Mouse (Mus musculus): ENCODE results near the gene Brwd1. TPM values are rescaled to one million over a fixed set of nuclear protein-coding genes. Genes with fewer than 3 reads are reported as not detected.
"Not testable (repeated sequence)": the region's sequence is repeated elsewhere in the genome, so short reads cannot be mapped to it uniquely, and the experiment has no call there.

The Brwd1 gene
- total and polyA plus RNA-seq, 3 experiments, result 4.3 to 8.1 (median 4.4) TPM

GRCm38 (mm10) chr16:95999291-95999690, 83.0 kb downstream of the Brwd1 start:
- no peak overlapping the region for H3K9ac ChIP-seq (ENCODE audit: insufficient read depth, low read depth)
- dilution Hi-C loops (cut with MboI; ENCODE audit: extremely low pct_ligation_motif_present, extremely low pct_unique_long_range_greater_than_20kb, low sequenced_read_pairs) (no loop called here), in situ Hi-C loops (cut with MboI; ENCODE audit: low pct_ligation_motif_present, low pct_unique_long_range_greater_than_20kb, low sequenced_read_pairs) (no loop called here)
- peaks cover 0 to 5% of the 10 kb centered on the region in 2 experiments for H3K36me3 ChIP-seq (replicated peaks in 1 of 2; ENCODE audit: control insufficient read depth in 1 of 2, insufficient read depth in 1 of 2, low read length in 1 of 2)
- H3K27ac ChIP-seq (ENCODE audit: insufficient read depth, low read depth), result no peak overlapping the region
- H3K9me3 ChIP-seq (replicated peaks; ENCODE audit: low read length), result no peaks in the 10 kb centered on the region
- TF ChIP-seq BHLHE40 (IDR thresholded peaks at IDR 0.05; ENCODE audit: low read depth, low read length) (peak; percentile 72), MYC (IDR thresholded peaks at IDR 0.05; ENCODE audit: low read depth, low read length) (no peak)
- peak; percentile 9 for DNase-seq (ENCODE audit: extremely low read depth)
- peaks cover 0 to 5% of the 10 kb centered on the region in 2 experiments; a peak in 3 of 4 replicates for H3K4me1 ChIP-seq (ENCODE audit: control insufficient read depth in 1 of 2, insufficient read depth in 2 of 2)
- H3K79me2 ChIP-seq (replicated peaks; ENCODE audit: control insufficient read depth, extremely low read depth, insufficient read depth, poor library complexity, severe bottlenecking), result no peaks in the 10 kb centered on the region
- H3K4me3 ChIP-seq (replicated peaks in 1 of 3; ENCODE audit: low read depth in 2 of 3, low read length in 2 of 3, poor library complexity in 1 of 3), result no peak overlapping the region
- H3K27me3 ChIP-seq (replicated peaks), result peaks cover 2% of the 10 kb centered on the region
- H3K4me2 ChIP-seq (ENCODE audit: insufficient read depth, low read depth, poor library complexity, severe bottlenecking), result no peak overlapping the region

- Histone ChIP-seq H3K4me3 (replicated peaks in 1 of 3; ENCODE audit: low read depth in 2 of 3, low read length in 2 of 3, poor library complexity in 1 of 3) (no peak overlapping the region), H3K27me3 (replicated peaks) (no peaks in the 10 kb centered on the region), H3K9ac (ENCODE audit: insufficient read depth, low read depth) (no peak overlapping the region), H3K4me1 (ENCODE audit: control insufficient read depth in 1 of 2, insufficient read depth in 2 of 2) (peaks cover 0 to 13% of the 10 kb centered on the region in 2 experiments; a peak in 3 of 4 replicates), H3K9me3 (replicated peaks; ENCODE audit: low read length) (no peaks in the 10 kb centered on the region), H3K36me3 (replicated peaks in 1 of 2; ENCODE audit: control insufficient read depth in 1 of 2, insufficient read depth in 1 of 2, low read length in 1 of 2) (peaks cover 0 to 14% of the 10 kb centered on the region in 2 experiments), H3K79me2 (replicated peaks; ENCODE audit: control insufficient read depth, extremely low read depth, insufficient read depth, poor library complexity, severe bottlenecking) (peaks cover 2% of the 10 kb centered on the region; the same call in 1 of the 2 replicates), H3K4me2 (ENCODE audit: insufficient read depth, low read depth, poor library complexity, severe bottlenecking) (no peak overlapping the region), H3K27ac (ENCODE audit: insufficient read depth, low read depth) (no peak overlapping the region)
- TF ChIP-seq PAX5 (IDR thresholded peaks at IDR 0.05; ENCODE audit: low read length) (no peak), ELF1 (IDR thresholded peaks at IDR 0.05; ENCODE audit: low read depth, low read length) (no peak), USF1 (IDR thresholded peaks at IDR 0.05; ENCODE audit: low read depth, low read length) (no peak), MAFK (IDR thresholded peaks at IDR 0.05; ENCODE audit: insufficient replicate concordance, low read length) (no peak), BHLHE40 (IDR thresholded peaks at IDR 0.05; ENCODE audit: low read depth, low read length) (peak; percentile 68)
- in situ Hi-C loops (cut with MboI; ENCODE audit: low pct_ligation_motif_present, low pct_unique_long_range_greater_than_20kb, low sequenced_read_pairs) (no loop called here), dilution Hi-C loops (cut with MboI; ENCODE audit: extremely low pct_ligation_motif_present, extremely low pct_unique_long_range_greater_than_20kb, low sequenced_read_pairs) (no loop called here)
- DNase-seq (ENCODE audit: extremely low read depth), result no peak
Measured at GRCm38 (mm10) chr16:95996156-95996555, 86.2 kb downstream of the Brwd1 start.

- DNase-seq (ENCODE audit: extremely low read depth); H3K4me3 ChIP-seq (replicated peaks in 1 of 3; ENCODE audit: low read depth in 2 of 3, low read length in 2 of 3, poor library complexity in 1 of 3); dilution Hi-C loops (cut with MboI; ENCODE audit: extremely low pct_ligation_motif_present, extremely low pct_unique_long_range_greater_than_20kb, low sequenced_read_pairs); H3K27me3 ChIP-seq (replicated peaks); in situ Hi-C loops (cut with MboI; ENCODE audit: low pct_ligation_motif_present, low pct_unique_long_range_greater_than_20kb, low sequenced_read_pairs); H3K79me2 ChIP-seq (replicated peaks; ENCODE audit: control insufficient read depth, extremely low read depth, insufficient read depth, poor library complexity, severe bottlenecking); H3K27ac ChIP-seq (ENCODE audit: insufficient read depth, low read depth); H3K4me2 ChIP-seq (ENCODE audit: insufficient read depth, low read depth, poor library complexity, severe bottlenecking); H3K9me3 ChIP-seq (replicated peaks; ENCODE audit: low read length); H3K9ac ChIP-seq (ENCODE audit: insufficient read depth, low read depth): not testable (repeated sequence)
- H3K4me1 ChIP-seq (ENCODE audit: control insufficient read depth in 1 of 2, insufficient read depth in 2 of 2), result peaks cover 0 to 18% of the 10 kb centered on the region in 2 experiments; a peak in 3 of 4 replicates
- H3K36me3 ChIP-seq (replicated peaks in 1 of 2; ENCODE audit: control insufficient read depth in 1 of 2, insufficient read depth in 1 of 2, low read length in 1 of 2), result peaks cover 0 to 14% of the 10 kb centered on the region in 2 experiments
Measured at GRCm38 (mm10) chr16:95994576-95994975, 87.8 kb downstream of the Brwd1 start.

- Histone ChIP-seq H3K9me3 (replicated peaks; ENCODE audit: low read length) (no peaks in the 10 kb centered on the region), H3K4me3 (replicated peaks in 1 of 3; ENCODE audit: low read depth in 2 of 3, low read length in 2 of 3, poor library complexity in 1 of 3) (no peak overlapping the region), H3K9ac (ENCODE audit: insufficient read depth, low read depth) (no peak overlapping the region), H3K4me2 (ENCODE audit: insufficient read depth, low read depth, poor library complexity, severe bottlenecking) (no peak overlapping the region), H3K79me2 (replicated peaks; ENCODE audit: control insufficient read depth, extremely low read depth, insufficient read depth, poor library complexity, severe bottlenecking) (peaks cover 6% of the 10 kb centered on the region; the same call in 1 of the 2 replicates), H3K27ac (ENCODE audit: insufficient read depth, low read depth) (no peak overlapping the region), H3K4me1 (ENCODE audit: control insufficient read depth in 1 of 2, insufficient read depth in 2 of 2) (peaks cover 0 to 22% of the 10 kb centered on the region in 2 experiments; a peak in 2 of 4 replicates), H3K27me3 (replicated peaks) (no peaks in the 10 kb centered on the region), H3K36me3 (replicated peaks in 1 of 2; ENCODE audit: control insufficient read depth in 1 of 2, insufficient read depth in 1 of 2, low read length in 1 of 2) (peaks cover 5 to 33% of the 10 kb centered on the region in 2 experiments)
- dilution Hi-C loops (cut with MboI; ENCODE audit: extremely low pct_ligation_motif_present, extremely low pct_unique_long_range_greater_than_20kb, low sequenced_read_pairs), result no loop called here
- in situ Hi-C loops (cut with MboI; ENCODE audit: low pct_ligation_motif_present, low pct_unique_long_range_greater_than_20kb, low sequenced_read_pairs), result no loop called here
- DNase-seq (ENCODE audit: extremely low read depth), result no peak
- TF ChIP-seq SMC3 (IDR thresholded peaks at IDR 0.05; ENCODE audit: low read depth, low read length), result no peak
- no peak for TF ChIP-seq SIN3A (IDR thresholded peaks at IDR 0.05; ENCODE audit: low read length)
- TF ChIP-seq CHD1 (IDR thresholded peaks at IDR 0.05; ENCODE audit: low read depth, low read length), result no peak
- TF ChIP-seq CHD2 (IDR thresholded peaks at IDR 0.05; ENCODE audit: low read length), result no peak
- TF ChIP-seq GABPA (IDR thresholded peaks at IDR 0.05; ENCODE audit: insufficient replicate concordance, low read depth, low read length), result no peak
- no peak for TF ChIP-seq RAD21 (IDR thresholded peaks at IDR 0.05; ENCODE audit: low read depth, low read length)
- no peak for TF ChIP-seq IRF4 (IDR thresholded peaks at IDR 0.05; ENCODE audit: low read depth, low read length)
- TF ChIP-seq TCF12 (IDR thresholded peaks at IDR 0.05; ENCODE audit: low read depth, low read length), result no peak
- no peak for TF ChIP-seq MYC (IDR thresholded peaks at IDR 0.05; ENCODE audit: low read depth, low read length)
- no peak for TF ChIP-seq ELF1 (IDR thresholded peaks at IDR 0.05; ENCODE audit: low read depth, low read length)
- no peak for TF ChIP-seq ETS1 (conservative IDR thresholded peaks at IDR 0.05; ENCODE audit: low read depth, low read length)
- TF ChIP-seq USF2 (conservative IDR thresholded peaks at IDR 0.05; ENCODE audit: low read depth, low read length), result no peak
- TF ChIP-seq MXI1 (IDR thresholded peaks at IDR 0.05; ENCODE audit: low read depth, low read length), result no peak
- no peak for TF ChIP-seq RCOR1 (conservative IDR thresholded peaks at IDR 0.05; ENCODE audit: low read depth, low read length)
- TF ChIP-seq MAFK (IDR thresholded peaks at IDR 0.05; ENCODE audit: insufficient replicate concordance, low read length), result no peak
Measured at GRCm38 (mm10) chr16:95992596-95992995, 89.7 kb downstream of the Brwd1 start.

Measured in CH12.LX (cell line).